Mouse (Mus musculus) bone marrow macrophage, adult 2 months (primary cell): ENCODE data around the gene Smad6.

Experiments used
- CTCF ChIP-seq: IDR thresholded peaks from 2 replicates; pipeline ENCODE4 v1.5.1; 2012; ENCODE audit warnings: low read depth, mild to moderate bottlenecking, low read length, moderate library complexity
- POLR2A ChIP-seq: IDR thresholded peaks from 2 replicates; pipeline ENCODE4 v1.6.1; 2012; ENCODE audit warnings: mild to moderate bottlenecking, low read depth, low read length, borderline replicate concordance

- TF ChIP-seq CTCF (0 out of 2 replicates have a peak, but pooled peaks have one; percentile 1), POLR2A (no peak)
These were observed 105.4 kb downstream of the Smad6 start for GRCm38 (mm10) chr9:63916441-63916840.
